Mouse (Mus musculus) testis, adult 2 months (tissue): ENCODE measurements around the gene Scn5a.

Source experiments
- CTCF ChIP-seq: fragments of 200-500 bp; IDR thresholded peaks from 2 replicates; pipeline ENCODE4 v1.5.1; 2012; ENCODE audit warnings: low read depth, mild to moderate bottlenecking, inconsistent platforms, low read length, moderate library complexity; ENCODE audit not compliant: control insufficient read depth, insufficient read depth, insufficient replicate concordance
- POLR2A ChIP-seq: fragments of 200-500 bp; IDR thresholded peaks from 2 replicates; pipeline ENCODE4 v1.6.1; 2012; ENCODE audit warnings: low read depth, mild to moderate bottlenecking, inconsistent platforms, low read length, moderate library complexity; ENCODE audit not compliant: control insufficient read depth

DNA sequence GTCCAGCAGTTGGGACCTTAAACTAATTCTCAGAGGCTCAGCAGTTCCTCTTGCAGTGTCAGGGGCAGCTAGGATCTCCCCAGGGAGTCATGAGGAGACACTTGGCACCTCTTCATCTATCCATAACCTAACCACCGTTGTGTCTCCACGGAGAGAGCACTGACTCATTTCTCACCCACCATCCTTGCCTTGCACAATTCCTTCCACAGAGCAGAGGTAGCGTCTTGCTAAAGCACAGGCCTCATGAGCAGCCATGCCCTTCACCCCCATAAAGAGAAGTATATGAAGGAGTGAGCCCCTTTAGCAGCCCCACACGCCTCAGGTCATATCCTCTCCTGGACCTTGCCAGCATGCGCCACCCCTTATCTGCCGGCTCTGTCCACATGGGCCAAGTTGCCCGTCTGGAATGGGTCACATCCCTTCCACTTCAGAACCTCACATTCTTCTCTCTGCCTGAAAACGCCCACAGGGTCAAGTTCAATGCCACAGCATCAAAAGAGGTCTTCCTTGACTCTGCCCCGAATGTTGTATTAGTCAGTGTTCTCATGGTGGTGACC is 105.1 kb downstream of the Scn5a start:
- TF ChIP-seq CTCF (no peak), POLR2A (no peak)
